Mouse (Mus musculus) G1E (cell line): Measurements from ENCODE around the gene Trib2.

Experiments
- CTCF ChIP-seq: IDR thresholded peaks from 2 replicates; pipeline ENCODE4 v1.5.1; 2012; ENCODE audit warnings: low read depth, low read length, inconsistent platforms, mixed read lengths
- TAL1 ChIP-seq: conservative IDR thresholded peaks from 2 replicates; pipeline ENCODE4 v1.6.1; 2012; ENCODE audit warnings: low read depth, low read length, inconsistent platforms, mixed read lengths

GRCm38 (mm10) chr12:15808186-15808800, 8.4 kb downstream of the Trib2 start:
- TF ChIP-seq TAL1 = no peak
- TF ChIP-seq CTCF = no peak
